Mouse (Mus musculus) myocyte (in vitro differentiated cells): ENCODE measurements around the gene Hipk2. TPM values are rescaled to one million over a fixed set of nuclear protein-coding genes. Genes with fewer than 3 reads are reported as not detected.

Source experiments
- H3K27me3 ChIP-seq: one replicate; pipeline ENCODE4 v1.6.1; 2011; ENCODE audit not compliant: control insufficient read depth, insufficient read depth, insufficient read length
- H3K36me3 ChIP-seq: one replicate; pipeline ENCODE4 v1.6.1; 2011; ENCODE audit not compliant: control insufficient read depth, insufficient read depth
- H3K4me2 ChIP-seq: one replicate; pipeline ENCODE4 v1.6.1; 2011; ENCODE audit warnings: low read depth, control low read depth
- H3K4me3 ChIP-seq: one replicate; pipeline ENCODE4 v1.5.1; 2011; ENCODE audit warnings: mild to moderate bottlenecking, control low read depth, moderate library complexity
- H3K79me2 ChIP-seq: one replicate; pipeline ENCODE4 v1.6.1; 2011; ENCODE audit not compliant: control insufficient read depth, insufficient read depth
- H3ac ChIP-seq: one replicate; pipeline ENCODE4 v1.6.1; 2011; ENCODE audit not compliant: control insufficient read depth, insufficient read length
- CEBPB ChIP-seq: IDR thresholded peaks from 2 replicates; pipeline ENCODE4 v1.6.1; 2011; ENCODE audit warnings: mild to moderate bottlenecking, moderate library complexity; ENCODE audit not compliant: poor library complexity, insufficient read depth, severe bottlenecking
- E2F4 ChIP-seq: IDR thresholded peaks from one replicate; pipeline ENCODE4 v1.6.1; 2011; ENCODE audit warnings: mild to moderate bottlenecking, control low read depth, moderate library complexity; ENCODE audit not compliant: insufficient read depth
- MAX ChIP-seq: IDR thresholded peaks from one replicate; pipeline ENCODE4 v1.6.1; 2011; ENCODE audit warnings: low read depth, mild to moderate bottlenecking, control low read depth
- MYOD1 ChIP-seq, 3 experiments: IDR thresholded peaks; one replicate each; pipeline ENCODE4 v1.6.1; 2011; ENCODE audit warnings: control low read depth in 2 of 3, low read depth in 2 of 3, mild to moderate bottlenecking in 2 of 3, moderate library complexity in 1 of 3; ENCODE audit not compliant: insufficient read length in 2 of 3, control insufficient read depth in 1 of 3
- MYOG ChIP-seq, 3 experiments: IDR thresholded peaks; one replicate each; pipeline ENCODE4 v1.6.1; 2011; ENCODE audit warnings: control low read depth in 2 of 3, low read depth in 2 of 3, mild to moderate bottlenecking in 2 of 3; ENCODE audit not compliant: insufficient read length in 2 of 3, control insufficient read depth in 1 of 3, insufficient read depth in 1 of 3
- POLR2A ChIP-seq: IDR thresholded peaks from one replicate; pipeline ENCODE4 v1.6.1; 2011; ENCODE audit warnings: low read depth, mild to moderate bottlenecking, control low read depth, moderate library complexity; ENCODE audit not compliant: insufficient read length
- POLR2AphosphoS2 ChIP-seq: IDR thresholded peaks from one replicate; pipeline ENCODE4 v1.6.1; 2011; ENCODE audit warnings: low read depth, control low read depth; ENCODE audit not compliant: insufficient read length
- REST ChIP-seq: IDR thresholded peaks from one replicate; pipeline ENCODE4 v1.6.1; 2011; ENCODE audit warnings: mild to moderate bottlenecking, control low read depth, moderate library complexity; ENCODE audit not compliant: insufficient read depth, insufficient read length
- SRF ChIP-seq: IDR thresholded peaks from one replicate; pipeline ENCODE4 v1.6.1; 2011; ENCODE audit warnings: low read depth; ENCODE audit not compliant: control insufficient read depth, insufficient read length
- TCF12 ChIP-seq: IDR thresholded peaks from one replicate; pipeline ENCODE4 v1.6.1; 2011; ENCODE audit warnings: mild to moderate bottlenecking, control low read depth; ENCODE audit not compliant: poor library complexity, insufficient read depth, severe bottlenecking
- TCF3 ChIP-seq: IDR thresholded peaks from one replicate; pipeline ENCODE4 v1.6.1; 2011; ENCODE audit warnings: low read depth, control low read depth; ENCODE audit not compliant: insufficient read length
- USF1 ChIP-seq: IDR thresholded peaks from one replicate; pipeline ENCODE4 v1.6.1; 2011; ENCODE audit warnings: low read depth, mild to moderate bottlenecking, control low read depth, moderate library complexity
- polyA plus RNA-seq: library from polyadenylated mRNA; unstranded; fragments of >200 nt; fragmentation: generic; extraction: Trizol; gene quantifications from one replicate; pipeline ENCODE4 v1.2.1, GENCODE M21; 2012; ENCODE audit warnings: missing spikeins

The Hipk2 gene
- polyA plus RNA-seq, 1 experiment, result 11.3 TPM

DNA sequence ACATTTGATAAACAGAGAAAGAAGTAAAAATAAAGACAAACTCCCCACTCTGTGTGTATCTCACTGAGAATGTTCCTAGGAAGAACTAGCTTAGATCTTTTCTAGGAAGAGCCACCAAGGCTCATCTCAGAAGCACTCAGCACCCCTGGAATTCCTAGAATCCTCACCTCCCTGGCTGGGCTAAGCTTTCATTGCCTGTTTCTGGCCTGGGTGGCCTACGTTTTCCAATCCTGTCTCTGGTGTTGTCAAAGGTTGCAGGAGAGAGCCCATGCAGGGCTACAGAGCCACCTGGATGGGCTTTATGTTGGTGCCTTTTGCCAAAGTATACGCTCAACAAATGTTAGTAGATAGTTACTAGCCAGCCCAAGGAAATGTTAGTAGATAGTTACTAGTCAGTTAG lies 120.0 kb downstream of the Hipk2 start:
- Histone ChIP-seq H3ac (no peak overlapping the region), H3K4me2 (no peak overlapping the region), H3K27me3 (no peaks in the 10 kb centered on the region), H3K36me3 (no peaks in the 10 kb centered on the region), H3K79me2 (no peaks in the 10 kb centered on the region), H3K4me3 (no peak overlapping the region)
- no peak for TF ChIP-seq POLR2A

DNA sequence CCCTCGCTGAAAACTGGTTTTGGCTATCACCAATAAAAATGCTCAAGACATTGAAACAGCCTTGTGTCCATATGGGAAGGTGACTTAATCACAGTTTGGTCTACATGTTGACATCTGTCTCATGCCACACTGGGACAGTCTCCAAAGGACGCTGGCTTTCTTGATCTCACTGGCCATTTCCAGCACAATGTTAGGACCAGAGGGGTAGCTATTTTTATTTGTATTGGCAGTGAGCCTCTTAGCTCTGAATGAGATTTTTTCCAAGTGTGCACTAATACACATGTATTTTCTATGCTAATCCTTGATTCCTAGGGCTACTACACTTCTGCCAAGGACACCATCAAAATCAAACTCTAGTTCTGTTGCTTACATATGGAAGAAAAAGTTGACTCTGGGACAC lies 120.8 kb downstream of the Hipk2 start:
- Histone ChIP-seq H3K27me3 (no peaks in the 10 kb centered on the region), H3ac (no peak overlapping the region), H3K4me2 (no peak overlapping the region), H3K4me3 (no peak overlapping the region), H3K36me3 (no peaks in the 10 kb centered on the region), H3K79me2 (no peaks in the 10 kb centered on the region)
- TF ChIP-seq REST (no peak), TCF3 (no peak), E2F4 (no peak), POLR2A (no peak), MYOG (IDR thresholded peaks at IDR 0.05; ENCODE audit: control insufficient read depth in 1 of 3, insufficient read depth in 1 of 3, insufficient read length in 2 of 3, low read depth in 2 of 3) (no peak), MAX (no peak)

- H3K4me2 ChIP-seq, result peak overlapping the region; percentile 43
- H3K36me3 ChIP-seq, result no peaks in the 10 kb centered on the region
- peak in 1 of 3 experiments; percentile 38 for TF ChIP-seq MYOG (IDR thresholded peaks at IDR 0.05; ENCODE audit: control insufficient read depth in 1 of 3, insufficient read depth in 1 of 3, insufficient read length in 2 of 3, low read depth in 2 of 3)
- 0 out of 2 replicates have a peak, but pooled peaks have one; percentile 50 for TF ChIP-seq CEBPB
- no peak for TF ChIP-seq USF1
- peak in 1 of 3 experiments; percentile 8 for TF ChIP-seq MYOD1 (IDR thresholded peaks at IDR 0.05; ENCODE audit: control insufficient read depth in 1 of 3, insufficient read length in 2 of 3, low read depth in 2 of 3)
- H3ac ChIP-seq, result no peak overlapping the region
- H3K27me3 ChIP-seq, result no peaks in the 10 kb centered on the region
- no peak overlapping the region for H3K4me3 ChIP-seq
- H3K79me2 ChIP-seq, result no peaks in the 10 kb centered on the region
These were observed 122.2 kb downstream of the Hipk2 start for GRCm38 (mm10) chr6:38753729-38754128.

GRCm38 (mm10) chr6:38753025-38753424 lies 122.9 kb downstream of the Hipk2 start:
- Histone ChIP-seq H3K27me3 (no peaks in the 10 kb centered on the region), H3K36me3 (no peaks in the 10 kb centered on the region), H3K4me2 (peak overlapping the region; percentile 43), H3ac (no peak overlapping the region), H3K79me2 (no peaks in the 10 kb centered on the region), H3K4me3 (no peak overlapping the region)
- TF ChIP-seq MYOG (IDR thresholded peaks at IDR 0.05; ENCODE audit: control insufficient read depth in 1 of 3, insufficient read depth in 1 of 3, insufficient read length in 2 of 3, low read depth in 2 of 3), result no peak
- TF ChIP-seq CEBPB, result no peak
- TF ChIP-seq TCF3, result no peak
- no peak for TF ChIP-seq TCF12
- peak; percentile 14 for TF ChIP-seq USF1

DNA sequence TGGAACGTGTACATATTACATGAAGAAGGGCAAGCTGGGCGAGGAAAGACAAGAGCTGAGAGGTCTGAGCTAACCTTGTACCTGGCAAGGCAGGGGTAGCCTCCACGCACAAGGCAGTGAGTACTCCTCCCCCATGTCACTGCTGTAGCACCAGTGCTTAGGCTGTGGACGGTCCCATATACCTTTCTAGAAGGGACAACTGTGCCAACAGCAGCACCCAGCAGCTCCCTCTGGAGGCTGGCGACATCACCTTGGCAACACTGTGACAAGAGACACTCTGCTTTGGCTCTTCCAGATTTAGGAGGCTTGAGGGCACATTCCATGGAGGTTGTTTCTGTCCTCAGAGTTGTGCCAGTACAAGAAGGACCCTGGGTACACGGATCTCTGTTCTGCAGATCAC lies 123.5 kb downstream of the Hipk2 start:
- H3K36me3 ChIP-seq, result peaks cover 2% of the 10 kb centered on the region
- no peak overlapping the region for H3K4me3 ChIP-seq
- H3ac ChIP-seq, result no peak overlapping the region
- TF ChIP-seq REST, result no peak
- TF ChIP-seq CEBPB, result no peak
- no peak for TF ChIP-seq USF1
- TF ChIP-seq TCF12, result no peak
- no peak for TF ChIP-seq TCF3
- TF ChIP-seq MAX, result no peak
- TF ChIP-seq MYOD1 (IDR thresholded peaks at IDR 0.05; ENCODE audit: control insufficient read depth in 1 of 3, insufficient read length in 2 of 3, low read depth in 2 of 3), result no peak
- TF ChIP-seq POLR2AphosphoS2, result no peak
- TF ChIP-seq MYOG (IDR thresholded peaks at IDR 0.05; ENCODE audit: control insufficient read depth in 1 of 3, insufficient read depth in 1 of 3, insufficient read length in 2 of 3, low read depth in 2 of 3), result no peak
- no peak for TF ChIP-seq POLR2A
- no peak for TF ChIP-seq SRF
- no peaks in the 10 kb centered on the region for H3K79me2 ChIP-seq
- H3K4me2 ChIP-seq, result no peak overlapping the region
- no peaks in the 10 kb centered on the region for H3K27me3 ChIP-seq

- Histone ChIP-seq H3K27me3 (no peaks in the 10 kb centered on the region), H3K4me3 (no peak overlapping the region), H3K4me2 (no peak overlapping the region), H3K36me3 (peaks cover 9% of the 10 kb centered on the region), H3K79me2 (no peaks in the 10 kb centered on the region), H3ac (no peak overlapping the region)
- peak; percentile 90 for TF ChIP-seq CEBPB
- TF ChIP-seq MYOD1 (IDR thresholded peaks at IDR 0.05; ENCODE audit: control insufficient read depth in 1 of 3, insufficient read length in 2 of 3, low read depth in 2 of 3), result no peak
These were observed 127.9 kb downstream of the Hipk2 start for GRCm38 (mm10) chr6:38748037-38748436.
